Mouse (Mus musculus) natural killer cell, adult 2 months (primary cell): ENCODE data around the gene Got2.

Experiments used
- DNase-seq, 2 experiments: peaks; one replicate each; pipeline ENCODE4 v3.0.0; 2022; ENCODE audit warnings: low spot score in 2 of 2

The Got2 gene

DNA sequence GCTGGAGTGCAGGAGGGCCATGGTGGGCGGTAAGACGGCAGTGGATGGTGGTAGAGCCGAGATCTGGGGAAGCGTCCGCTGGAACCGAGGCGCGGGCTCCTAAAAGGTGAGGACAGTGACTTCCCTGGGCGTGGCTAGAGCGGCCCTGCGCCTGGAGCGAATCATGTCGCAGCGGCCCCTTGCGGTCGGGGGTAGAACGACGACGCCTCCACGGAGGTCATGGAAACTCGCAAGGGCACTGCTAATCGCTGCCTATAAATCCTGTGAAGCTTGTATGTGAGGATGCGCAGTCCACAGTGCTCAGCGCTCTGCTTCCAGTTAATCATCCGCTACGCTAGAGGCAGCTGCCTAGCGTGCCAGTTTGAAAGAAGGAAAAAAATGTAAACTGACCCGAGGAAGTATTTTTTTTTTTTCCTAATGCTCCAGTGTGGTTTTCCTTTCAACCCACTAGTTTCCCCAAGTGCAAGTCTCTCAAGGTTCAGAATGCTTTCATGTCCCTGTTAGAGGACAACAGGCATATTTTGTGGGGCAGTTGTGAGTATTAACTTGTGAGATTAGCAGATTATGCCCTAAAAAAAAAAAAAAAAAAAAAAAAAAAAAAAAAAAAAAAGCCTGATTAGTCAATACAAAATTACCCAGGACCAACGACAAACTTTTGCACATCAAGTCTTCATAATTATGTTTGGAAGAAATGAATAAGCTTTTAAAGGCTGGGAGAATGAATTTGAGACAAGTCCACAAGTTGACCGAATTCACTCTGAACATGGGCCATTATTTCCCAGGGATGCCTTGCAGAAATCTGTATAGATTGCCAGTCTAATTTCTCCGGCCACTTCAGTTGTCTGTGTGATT, at the start of gene Got2:
Gene Got2, minus strand, starts transcription at position 263 of the 852 bp plus-strand sequence.
- DNase-seq = peak; percentile 85 to 91

DNA sequence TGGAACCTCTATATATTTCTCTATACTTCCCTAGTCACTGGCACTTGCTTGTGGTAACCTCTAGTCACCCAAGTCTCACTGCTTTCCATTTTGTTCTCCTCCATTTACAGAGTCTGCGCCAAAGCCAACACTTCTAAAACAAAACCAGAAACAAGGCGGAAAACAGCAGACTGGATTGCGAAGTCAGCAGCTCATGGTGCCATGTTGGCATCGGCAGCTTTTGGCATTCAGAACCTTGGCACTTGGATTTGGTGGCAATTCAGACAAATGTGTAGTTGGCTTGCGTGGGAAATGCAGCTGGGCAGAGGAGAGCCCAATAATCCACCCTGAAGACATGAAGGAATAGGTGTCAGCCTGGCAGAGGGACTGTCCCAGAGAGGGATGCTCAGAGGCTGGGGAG, 44.5 kb upstream of the Got2 start:
- no peak for DNase-seq

DNA sequence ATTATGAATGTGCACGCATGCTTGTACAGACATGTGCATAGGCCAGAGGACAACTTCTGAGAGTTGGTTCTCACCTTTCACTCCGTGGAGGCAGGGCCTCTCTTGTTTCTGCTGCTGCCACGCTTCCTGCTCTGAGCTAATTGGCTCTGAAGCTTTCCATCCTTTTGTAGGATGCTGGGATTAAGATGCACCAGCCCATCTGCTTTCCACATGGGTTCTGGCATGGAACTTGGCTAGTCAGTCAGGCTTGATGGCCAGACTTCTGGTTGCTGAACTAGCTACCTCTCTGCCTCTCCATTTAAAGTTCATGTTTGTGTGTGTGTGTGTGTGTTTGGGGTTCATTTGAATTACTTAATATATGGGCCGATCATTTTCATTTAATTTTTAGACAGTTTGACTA, 41.5 kb upstream of the Got2 start:
- no peak for DNase-seq

DNA sequence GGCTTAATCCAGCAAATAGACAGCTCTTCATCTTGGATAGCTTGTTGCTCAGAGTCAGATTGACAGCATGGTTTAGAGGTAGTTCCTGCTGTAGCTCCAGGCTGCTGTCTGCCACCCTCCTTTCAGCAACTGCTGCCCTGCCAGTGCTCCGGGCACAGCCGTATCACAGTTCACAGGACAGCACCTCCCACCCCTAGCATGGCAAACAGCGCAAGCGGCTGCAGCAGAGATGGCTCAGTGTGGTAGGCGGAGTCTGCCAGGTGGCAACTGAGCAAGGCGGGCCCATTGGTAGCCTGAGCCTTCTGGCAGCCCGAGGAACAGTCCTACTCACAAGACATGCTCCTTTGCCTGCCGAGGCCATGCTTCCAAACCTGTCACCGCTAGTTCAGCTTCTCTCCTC, 27.8 kb upstream of the Got2 start:
- DNase-seq = no peak

DNA sequence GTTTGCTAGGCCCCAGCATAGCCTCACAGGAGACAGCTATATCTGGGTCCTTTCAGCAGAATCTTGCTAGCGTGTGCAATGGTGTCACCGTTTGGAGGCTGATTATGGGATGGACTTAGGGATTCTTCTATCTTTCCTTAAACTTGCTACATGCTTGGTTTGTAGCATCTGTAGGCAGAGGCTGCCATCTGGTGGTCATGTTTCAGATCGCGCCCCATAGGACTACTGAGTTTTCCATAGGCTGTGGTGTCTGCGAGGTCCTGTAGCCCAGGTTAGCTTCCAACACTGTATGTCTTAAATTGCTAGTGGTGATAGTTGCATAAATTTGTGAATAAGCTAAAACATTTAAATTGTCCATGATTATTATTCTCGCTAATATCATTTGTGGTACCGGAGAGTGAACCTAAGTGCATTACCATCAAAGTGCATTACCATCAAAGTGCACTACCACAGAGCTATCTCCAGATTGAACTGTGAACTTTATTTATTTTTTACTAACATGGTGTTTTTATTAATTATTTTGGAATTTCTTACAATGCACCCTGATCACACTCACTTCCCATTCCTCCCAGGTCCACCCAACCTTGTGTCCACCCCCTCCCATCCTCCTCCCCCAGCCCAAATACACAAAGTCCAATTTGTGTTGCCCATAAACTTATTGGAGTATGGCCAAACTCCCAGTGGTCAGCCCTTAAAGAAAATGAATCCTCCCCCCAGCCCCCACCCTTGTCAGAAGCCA, 26.7 kb upstream of the Got2 start:
- DNase-seq = peak; percentile 22 to 50

DNA sequence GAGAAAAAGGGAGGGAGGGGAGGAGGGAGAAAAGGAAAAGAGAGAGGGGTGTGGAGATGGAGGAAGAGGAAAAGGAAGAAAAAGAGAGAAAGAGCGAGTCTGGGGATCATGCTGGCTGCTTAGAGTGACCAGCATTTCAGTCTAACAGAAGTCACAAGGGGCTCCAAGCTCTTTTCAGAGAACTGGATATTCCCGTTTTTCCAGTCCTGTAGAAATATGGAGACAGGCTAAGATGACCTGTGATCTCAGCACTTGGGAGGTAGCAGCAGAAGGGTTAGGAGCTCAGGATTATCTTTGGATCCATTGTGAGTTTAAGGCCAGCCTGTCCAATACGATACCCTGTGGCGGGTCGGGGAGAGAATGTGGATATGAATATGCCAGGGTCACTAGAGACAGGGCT, 22.9 kb upstream of the Got2 start:
- no peak for DNase-seq

DNA sequence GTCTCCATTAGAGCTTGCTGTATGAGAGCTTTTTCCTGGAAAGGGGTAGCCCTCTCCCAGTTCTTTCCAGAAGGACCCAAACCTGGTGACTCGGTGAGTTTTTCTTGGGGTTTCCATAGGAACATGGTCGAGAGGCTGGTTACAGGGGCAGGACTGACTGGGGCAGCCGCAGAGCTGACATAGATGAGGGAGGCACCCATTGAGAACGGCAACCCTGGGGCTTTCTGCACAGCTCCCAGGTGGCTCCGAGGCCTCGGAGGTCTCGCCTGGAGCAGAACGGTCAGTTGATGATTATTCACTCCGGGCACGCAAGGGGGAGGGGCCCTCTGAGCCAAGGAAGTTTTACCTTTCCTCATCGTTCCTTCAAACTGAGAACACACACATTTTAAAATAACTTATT, 19.5 kb upstream of the Got2 start:
- DNase-seq = no peak

DNA sequence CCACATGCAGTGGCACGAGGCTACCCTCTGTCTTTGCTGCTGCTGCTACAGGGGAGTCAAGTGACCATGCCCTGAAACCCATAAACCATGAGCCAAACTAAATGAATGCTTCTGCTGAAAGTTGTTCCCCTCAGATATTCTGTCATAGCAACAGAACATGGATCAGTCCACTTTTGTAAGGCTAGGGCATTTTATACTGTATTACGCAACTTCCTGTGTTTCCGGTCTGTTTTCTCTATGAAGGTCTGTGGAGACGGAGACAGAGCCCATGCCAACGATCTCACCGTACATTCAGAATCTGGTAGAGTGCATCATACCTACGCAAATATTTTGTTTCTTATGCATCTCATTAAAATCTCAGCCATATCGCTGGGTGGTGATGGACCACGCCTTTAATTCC, 18.4 kb upstream of the Got2 start:
- DNase-seq = no peak

DNA sequence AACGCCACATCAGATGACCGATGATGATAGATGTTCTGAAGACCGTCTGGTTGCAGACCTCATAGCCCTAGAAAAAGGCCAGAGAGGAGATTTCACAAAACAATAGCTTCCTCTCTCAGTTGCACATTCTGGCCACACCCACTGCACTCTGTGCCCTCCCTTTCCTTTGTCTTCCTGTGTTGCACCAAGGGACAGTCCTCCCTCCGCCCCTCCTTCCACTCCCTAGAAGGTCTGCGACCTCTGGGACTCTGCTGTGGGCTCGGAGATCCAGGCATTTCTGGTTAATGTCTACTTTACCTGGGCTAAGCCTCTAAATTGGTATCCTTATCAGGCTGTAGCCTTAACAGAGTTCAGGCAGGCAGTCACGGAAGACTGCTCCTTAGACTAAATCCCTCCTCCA, 13.5 kb upstream of the Got2 start:
- DNase-seq = no peak

DNA sequence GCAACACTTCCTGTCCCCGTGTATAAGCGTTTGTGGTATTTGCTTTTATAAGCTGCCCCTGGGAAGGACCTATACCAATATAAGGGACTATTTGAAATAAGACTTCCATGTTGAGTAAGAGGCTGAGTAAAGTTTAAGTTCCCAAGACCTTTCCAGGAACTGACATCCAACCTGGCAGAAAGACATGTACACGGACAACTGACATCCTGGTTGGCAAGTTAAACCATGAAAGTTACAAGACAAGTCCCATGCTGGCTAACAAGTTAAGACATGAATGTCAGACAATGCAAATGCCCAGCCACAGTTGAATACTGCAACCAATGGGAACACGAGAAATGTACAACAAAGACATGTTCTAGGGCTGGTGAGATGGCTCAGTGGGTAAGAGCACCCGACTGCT, 5.4 kb upstream of the Got2 start:
- no peak for DNase-seq

DNA sequence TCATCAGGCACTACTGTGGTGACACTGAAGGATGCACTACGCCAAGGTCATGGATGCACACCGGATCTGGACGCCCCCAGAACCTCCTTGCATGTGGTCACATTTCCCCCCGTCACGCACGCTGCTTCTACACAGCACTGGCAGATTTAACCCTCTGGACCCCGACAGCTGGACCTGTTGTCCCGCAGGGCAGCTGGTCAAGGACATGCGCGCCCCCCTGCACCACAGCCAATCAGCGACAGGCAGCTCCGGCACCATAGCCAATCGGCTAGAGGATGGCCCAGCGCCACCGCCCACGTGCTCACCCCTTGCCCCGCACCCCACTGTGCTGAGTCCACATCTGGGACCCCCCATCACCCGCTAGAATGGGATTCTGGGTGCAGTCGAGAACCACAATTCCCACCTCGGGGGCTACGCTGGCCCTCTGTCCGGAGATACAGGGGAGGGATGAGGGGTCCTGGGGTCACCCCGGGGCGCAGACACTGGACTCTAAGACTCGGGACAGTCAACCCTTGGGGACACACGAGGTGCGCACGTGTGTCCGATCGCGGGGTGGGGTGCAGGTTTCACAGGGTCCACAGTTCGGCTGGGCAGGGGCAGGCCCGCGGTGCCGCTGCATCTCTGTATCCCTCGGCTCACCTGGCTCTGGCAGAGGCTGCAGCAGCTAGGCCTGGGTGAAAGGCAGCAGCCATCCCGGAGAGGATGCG, 616 bp downstream of the Got2 start:
- DNase-seq = peak; percentile 40 to 51

DNA sequence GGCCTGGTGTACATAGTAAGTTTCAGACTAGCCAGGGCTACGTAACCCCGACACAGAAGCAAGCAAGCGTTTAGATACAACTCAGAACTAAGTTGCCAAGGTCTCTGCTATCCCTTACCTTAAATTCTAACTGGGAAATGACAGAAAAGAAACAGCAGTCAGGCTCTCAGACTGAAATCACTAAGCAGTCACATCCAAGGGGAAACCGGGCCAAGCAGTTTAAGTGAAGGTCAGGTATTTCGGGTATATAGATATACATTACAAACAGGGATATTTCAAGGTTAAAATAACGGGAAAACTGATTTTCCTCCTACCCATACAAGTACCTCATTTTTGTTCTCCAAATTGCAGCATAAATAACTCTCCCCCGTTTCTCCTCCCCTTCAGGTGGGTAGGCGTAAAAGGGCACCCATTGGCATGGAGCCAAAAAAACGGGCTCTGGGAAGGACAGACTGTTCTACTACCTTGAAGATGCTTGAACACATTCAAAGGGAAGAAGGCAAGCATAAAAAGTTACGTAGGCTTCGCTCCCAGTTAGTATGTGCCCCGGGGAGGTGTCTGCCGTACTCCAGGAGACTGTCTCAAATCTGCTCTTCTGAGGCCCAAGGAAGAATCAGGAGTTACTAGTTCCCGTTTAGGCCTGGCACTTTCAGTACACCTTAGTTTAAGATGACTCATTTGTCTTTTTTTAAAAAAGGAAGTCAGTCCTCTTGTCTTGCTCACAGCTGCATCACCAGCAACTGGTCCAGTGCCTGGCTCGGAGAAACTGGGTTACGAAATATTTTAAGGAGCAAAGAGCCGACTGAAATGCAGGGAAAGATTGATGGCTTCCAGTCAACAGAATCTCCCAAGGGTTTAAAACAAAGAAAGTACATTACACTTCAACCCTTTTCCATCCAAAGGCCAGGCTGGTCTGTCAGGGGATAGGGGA, 1.4 kb downstream of the Got2 start:
- peak in 1 of 2 experiments; percentile 12 for DNase-seq

DNA sequence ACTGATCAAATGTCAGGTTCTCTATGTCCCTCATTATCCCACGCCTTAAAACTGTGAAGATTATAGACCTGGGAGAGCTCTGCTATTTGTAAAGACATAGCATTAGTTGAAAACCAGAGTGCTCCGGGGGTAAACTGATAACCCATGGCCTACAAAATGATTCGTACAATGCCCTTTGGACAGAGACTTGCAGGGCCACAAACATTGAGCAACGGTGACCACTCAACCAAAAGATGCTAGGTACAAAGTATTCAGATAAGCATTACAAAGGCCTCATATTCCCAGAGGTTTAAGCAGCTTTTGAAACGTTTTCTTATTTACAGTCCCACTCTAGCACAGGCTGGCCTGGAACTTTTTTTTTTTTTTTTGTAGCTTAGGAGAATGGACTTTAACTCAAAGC, 2.4 kb downstream of the Got2 start:
- no peak for DNase-seq

DNA sequence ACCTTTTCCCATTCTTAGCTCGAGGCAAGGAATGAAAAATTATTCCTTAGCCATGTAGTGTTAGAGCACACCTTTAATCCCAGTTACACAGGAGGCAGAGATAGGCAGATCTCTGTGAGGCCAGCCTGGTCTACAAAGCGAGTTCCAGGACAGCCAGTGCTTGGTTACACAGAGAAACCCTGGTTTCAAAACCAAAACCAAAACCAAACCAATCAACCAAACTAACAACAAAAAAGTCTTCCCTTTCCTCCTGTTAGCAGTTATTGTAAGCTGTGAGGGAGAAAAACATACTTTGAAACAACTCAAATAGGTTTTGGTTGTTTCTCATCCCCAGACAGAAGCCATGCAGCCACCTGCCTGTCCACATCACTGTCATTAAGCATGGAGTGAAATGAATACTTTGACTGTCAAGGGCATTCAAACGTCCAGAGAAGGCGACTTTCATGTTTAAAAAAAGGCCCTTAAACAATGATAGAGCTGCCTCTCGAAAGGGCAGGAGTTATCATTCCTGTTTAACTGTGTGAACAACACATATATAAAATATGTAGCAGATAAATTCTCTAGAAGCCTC, 3.0 kb downstream of the Got2 start:
- no peak for DNase-seq

DNA sequence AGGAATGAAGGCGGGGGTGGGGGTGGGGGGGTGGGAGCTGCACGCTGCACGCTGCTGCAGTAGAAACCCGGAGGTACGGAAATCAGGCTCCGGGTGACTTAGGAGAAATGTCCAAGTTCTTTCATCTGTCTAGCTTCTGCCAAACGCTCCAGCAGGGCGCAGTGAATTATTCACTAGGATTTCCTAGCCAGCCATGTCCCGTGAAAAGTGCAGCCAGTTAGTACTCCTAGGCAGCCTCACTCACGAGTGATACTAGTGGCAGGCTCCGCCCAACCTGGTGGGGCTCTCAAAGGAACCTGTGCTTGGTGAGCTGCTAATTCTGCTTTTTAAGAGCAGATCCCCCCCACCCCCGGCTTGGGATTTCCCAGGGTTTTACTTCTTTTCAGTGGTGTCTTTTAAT, 3.9 kb downstream of the Got2 start:
- DNase-seq = no peak

DNA sequence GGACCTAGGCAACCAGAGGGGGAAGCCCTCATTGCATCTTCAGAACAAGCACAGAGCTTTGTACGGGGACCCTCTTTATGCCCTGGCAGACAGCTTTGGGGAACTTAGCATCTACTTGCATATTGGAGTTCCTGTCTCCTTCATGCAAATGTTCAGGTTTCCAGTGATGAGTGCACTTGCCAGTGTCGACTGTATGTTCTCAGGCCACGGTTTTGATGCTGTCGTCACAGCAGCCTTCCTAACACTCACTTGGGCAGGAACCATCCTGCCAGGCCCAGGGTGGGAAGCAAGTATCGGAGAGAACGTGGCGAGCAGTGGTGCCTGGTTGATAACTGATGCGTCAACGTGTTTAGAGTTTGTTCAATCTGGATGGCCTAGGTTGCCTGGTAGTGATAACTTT, 6.2 kb downstream of the Got2 start:
- no peak for DNase-seq

DNA sequence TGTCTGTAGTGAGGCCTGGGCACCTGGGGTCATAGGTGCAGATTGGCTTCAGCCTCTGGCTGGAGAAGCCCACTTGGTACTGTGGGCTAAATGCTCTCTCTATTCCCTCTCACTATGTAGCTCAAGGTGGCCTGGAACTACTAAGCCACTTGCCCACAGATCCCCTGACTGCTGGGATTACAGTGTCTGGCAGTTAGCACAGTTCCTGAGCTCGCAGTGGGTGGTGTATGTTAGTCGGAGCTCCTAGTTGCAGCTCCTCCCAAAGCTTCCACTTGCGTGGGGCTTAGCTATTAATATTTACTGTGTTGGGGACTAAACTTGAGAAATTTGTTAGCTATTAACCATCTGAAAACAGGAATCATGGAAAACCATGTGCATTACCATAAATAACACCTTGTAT, 6.8 kb downstream of the Got2 start:
- no peak for DNase-seq

DNA sequence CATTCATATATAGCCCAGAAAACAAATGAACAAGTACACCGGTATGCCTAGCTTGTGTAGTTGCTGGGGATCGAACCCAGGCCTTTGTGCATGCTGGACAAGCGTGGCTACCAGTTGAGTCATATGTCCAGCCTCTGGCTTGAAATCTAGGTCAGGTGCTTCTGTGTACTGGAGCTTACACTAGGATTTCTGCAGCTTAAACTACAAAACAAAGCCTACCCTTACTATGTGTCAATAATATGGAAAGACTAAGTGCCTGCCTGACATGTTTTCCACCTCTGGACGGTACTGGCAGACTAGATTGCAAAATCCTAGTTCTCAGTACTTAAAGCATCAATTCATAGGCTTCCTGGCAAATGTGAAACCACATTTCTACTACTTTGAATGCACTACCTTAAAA, 8.5 kb downstream of the Got2 start:
- no peak for DNase-seq

DNA sequence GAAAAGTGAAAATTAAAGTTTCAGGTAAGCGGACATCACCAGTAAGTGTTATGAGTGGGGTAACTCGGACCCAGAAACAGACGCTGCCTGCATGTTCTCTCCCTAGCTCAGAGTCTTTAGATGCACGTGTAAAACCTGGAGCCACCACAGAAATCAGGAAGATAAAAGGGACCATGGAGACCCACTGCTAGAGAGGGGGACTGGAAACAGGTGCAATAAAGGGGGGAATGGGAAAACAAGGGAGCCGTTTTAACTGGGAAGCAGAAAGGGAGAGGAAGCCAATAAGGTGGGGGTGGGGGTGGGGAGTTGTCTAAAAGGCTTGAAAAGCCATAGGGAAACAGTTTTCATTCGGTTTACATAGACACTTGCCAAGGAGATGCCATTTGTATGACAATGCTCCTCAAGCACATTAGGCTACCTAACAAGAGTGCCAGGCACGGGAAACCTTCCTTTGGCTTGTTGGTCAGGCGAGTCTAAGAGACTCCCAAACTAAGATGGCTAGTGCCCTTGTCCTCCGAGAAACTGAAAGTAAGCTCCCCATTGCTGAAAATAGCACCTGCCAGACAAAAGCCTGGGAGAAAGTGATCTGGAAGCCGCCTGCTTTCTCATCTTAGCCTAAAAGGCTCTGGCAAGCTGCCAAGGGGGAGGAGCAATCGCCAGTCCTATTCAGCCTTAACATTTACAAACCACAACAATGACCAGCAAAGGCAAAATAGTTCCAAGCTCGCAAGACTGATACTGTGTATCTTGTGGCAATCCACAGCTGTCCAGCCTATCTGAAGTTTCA, 10.0 kb downstream of the Got2 start:
- peak in 1 of 2 experiments; percentile 3 for DNase-seq

DNA sequence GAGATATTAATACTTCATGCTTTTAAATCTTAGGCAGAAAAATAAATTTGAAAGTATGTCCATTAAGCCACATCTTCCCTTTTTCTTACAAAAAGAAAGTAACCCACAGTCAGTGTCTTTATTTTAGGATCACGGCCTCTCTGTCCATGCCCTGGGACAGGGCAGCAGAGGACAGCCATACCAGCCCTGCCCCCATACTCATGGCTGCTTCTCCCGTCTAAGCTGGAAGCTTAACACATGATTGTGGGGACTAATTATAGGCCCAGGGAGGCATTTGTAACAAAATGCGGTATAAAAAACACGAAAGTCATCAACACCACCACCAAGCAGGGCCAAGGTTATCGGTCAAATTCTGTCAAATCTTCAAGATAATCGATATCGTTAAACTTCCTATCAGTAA, 13.1 kb downstream of the Got2 start:
- no peak for DNase-seq
